Mouse (Mus musculus): ENCODE measurements around the gene Dab2ip. TPM values are rescaled to one million over a fixed set of nuclear protein-coding genes. Genes with fewer than 3 reads are reported as not detected.

Dab2ip gene
- polyA plus RNA-seq, 1 experiment: 28.5 TPM

GRCm38 (mm10) chr2:35588368-35588767 lies 30.3 kb downstream of the Dab2ip start:
- Histone ChIP-seq H3K4me1 (ENCODE audit: control insufficient read depth, insufficient read depth, low read length) (no peaks in the 10 kb centered on the region; the same call in 1 of the 2 replicates), H3K27ac (ENCODE audit: control insufficient read depth, insufficient read depth, low read depth, low read length) (no peak overlapping the region), H3K4me3 (ENCODE audit: control insufficient read depth, low read depth, low read length) (no peak overlapping the region), H3K36me3 (ENCODE audit: control insufficient read depth, insufficient read depth, low read length) (no peaks in the 10 kb centered on the region), H3K27me3 (ENCODE audit: control insufficient read depth, insufficient read depth, low read length) (no peaks in the 10 kb centered on the region)
- TF ChIP-seq CTCF (IDR thresholded peaks at IDR 0.05; ENCODE audit: control insufficient read depth, insufficient read depth, insufficient replicate concordance, low read depth, low read length) (no peak), POLR2A (IDR thresholded peaks at IDR 0.05; ENCODE audit: control insufficient read depth, low read depth, low read length) (no peak)

GRCm38 (mm10) chr2:35589385-35589784 lies 31.3 kb downstream of the Dab2ip start:
- Histone ChIP-seq H3K4me3 (ENCODE audit: control insufficient read depth, low read depth, low read length) (no peak overlapping the region), H3K27ac (ENCODE audit: control insufficient read depth, insufficient read depth, low read depth, low read length) (no peak overlapping the region), H3K36me3 (ENCODE audit: control insufficient read depth, insufficient read depth, low read length) (no peaks in the 10 kb centered on the region), H3K27me3 (ENCODE audit: control insufficient read depth, insufficient read depth, low read length) (no peaks in the 10 kb centered on the region), H3K4me1 (ENCODE audit: control insufficient read depth, insufficient read depth, low read length) (no peaks in the 10 kb centered on the region; the same call in 1 of the 2 replicates)
- no peak for TF ChIP-seq CTCF (IDR thresholded peaks at IDR 0.05; ENCODE audit: control insufficient read depth, insufficient read depth, insufficient replicate concordance, low read depth, low read length)

DNA sequence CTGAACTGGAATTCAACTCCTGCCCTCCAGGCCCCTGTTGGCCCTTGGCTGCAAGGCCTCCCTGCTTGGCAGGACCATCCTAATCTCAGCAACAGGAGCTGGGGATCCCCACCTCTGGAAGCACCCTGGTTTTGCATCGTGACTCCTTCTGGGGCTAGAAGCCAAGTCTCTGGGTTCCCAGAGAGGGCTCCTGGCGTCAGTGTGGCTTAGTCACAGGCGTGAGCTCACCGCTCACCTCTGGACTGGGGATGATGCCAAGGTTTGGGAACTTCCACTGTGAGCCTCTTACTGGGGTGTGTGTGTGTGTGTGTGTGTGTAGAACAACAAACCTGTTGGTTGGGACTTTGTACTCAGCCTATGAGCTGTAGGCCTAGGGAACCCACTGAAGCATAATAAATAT lies 31.7 kb downstream of the Dab2ip start:
- no peaks in the 10 kb centered on the region for H3K36me3 ChIP-seq (ENCODE audit: control insufficient read depth, insufficient read depth, low read length)
- no peaks in the 10 kb centered on the region for H3K27me3 ChIP-seq (ENCODE audit: control insufficient read depth, insufficient read depth, low read length)
- H3K27ac ChIP-seq (ENCODE audit: control insufficient read depth, insufficient read depth, low read depth, low read length): no peak overlapping the region
- H3K4me3 ChIP-seq (ENCODE audit: control insufficient read depth, low read depth, low read length): no peak overlapping the region
- no peak for TF ChIP-seq POLR2A (IDR thresholded peaks at IDR 0.05; ENCODE audit: control insufficient read depth, low read depth, low read length)
- no peak for TF ChIP-seq CTCF (IDR thresholded peaks at IDR 0.05; ENCODE audit: control insufficient read depth, insufficient read depth, insufficient replicate concordance, low read depth, low read length)
- H3K4me1 ChIP-seq (ENCODE audit: control insufficient read depth, insufficient read depth, low read length): no peaks in the 10 kb centered on the region; the same call in 1 of the 2 replicates

DNA sequence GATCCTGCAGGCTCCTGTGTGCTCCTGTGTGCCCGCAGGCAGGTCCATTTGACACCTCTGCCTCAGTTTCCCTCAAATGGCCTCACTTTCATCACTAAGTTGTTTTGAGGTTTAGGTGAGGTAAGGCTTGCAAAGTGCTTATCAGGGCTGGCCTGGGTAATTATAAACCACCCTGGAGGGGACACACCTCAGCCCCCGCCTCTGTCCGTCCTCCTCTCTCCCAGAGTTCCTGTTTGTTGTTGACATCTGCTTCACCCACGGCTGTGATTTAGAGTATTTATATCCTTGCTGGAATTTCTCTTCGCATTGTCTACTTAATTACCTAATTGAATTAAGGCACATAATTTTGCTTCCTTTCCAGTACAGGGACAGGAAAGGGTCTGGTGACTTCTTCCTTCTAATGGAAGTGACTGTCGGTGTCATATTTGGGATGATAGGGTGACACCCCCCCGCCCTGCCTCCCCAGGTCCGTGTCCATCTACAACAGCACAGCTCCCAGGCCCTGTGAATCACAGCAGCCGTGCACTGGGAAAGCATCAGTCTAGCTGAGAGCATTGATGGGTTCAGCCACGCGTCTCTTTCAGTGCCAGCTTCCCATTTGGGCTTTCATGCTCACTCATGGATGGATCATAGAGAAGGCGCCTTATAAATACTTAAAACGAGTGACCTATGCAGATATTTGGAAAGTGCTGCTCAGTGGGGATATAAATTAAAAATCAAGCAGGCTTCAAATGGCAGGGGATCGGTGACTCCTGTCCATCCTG lies 34.1 kb downstream of the Dab2ip start:
- no peaks in the 10 kb centered on the region; the same call in 1 of the 2 replicates for H3K4me1 ChIP-seq (ENCODE audit: control insufficient read depth, insufficient read depth, low read length)
- H3K27ac ChIP-seq (ENCODE audit: control insufficient read depth, insufficient read depth, low read depth, low read length): no peak overlapping the region
- TF ChIP-seq POLR2A (IDR thresholded peaks at IDR 0.05; ENCODE audit: control insufficient read depth, low read depth, low read length): no peak
- TF ChIP-seq CTCF (IDR thresholded peaks at IDR 0.05; ENCODE audit: control insufficient read depth, insufficient read depth, insufficient replicate concordance, low read depth, low read length): no peak

DNA sequence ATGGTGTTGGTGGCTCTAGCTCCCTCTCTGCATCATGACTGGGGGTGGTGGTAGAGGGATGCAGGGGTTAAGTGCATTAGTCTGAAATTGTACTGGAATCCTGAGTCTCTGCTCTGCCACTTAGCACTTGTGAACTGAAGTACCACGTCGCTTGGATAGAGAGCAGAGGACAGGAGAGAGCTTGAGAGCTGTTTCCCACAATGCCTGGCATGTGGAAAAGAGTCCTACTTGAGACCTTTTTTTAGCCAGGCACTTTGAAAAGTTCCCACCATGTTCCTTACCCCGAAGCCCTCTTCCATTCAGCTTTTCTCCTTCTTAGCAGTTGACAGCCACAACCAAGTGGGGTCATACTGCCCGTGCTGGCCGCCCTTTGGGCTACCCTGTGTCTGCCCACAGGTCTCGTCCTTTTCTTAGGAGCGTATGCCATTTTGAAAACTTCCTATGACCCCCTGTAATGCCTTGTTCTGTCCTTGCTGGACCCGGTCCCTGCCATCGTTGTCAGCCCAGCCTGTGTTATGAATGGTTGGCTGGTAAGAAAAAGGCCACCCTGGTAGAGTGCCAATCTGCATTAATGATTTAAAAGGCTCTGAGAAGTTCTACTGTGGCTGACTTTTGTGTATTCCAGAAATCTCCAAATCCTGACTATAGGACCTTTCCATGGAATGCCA lies 34.8 kb downstream of the Dab2ip start:
- TF ChIP-seq CTCF (IDR thresholded peaks at IDR 0.05; ENCODE audit: control insufficient read depth, insufficient read depth, insufficient replicate concordance, low read depth, low read length) (no peak), POLR2A (IDR thresholded peaks at IDR 0.05; ENCODE audit: control insufficient read depth, low read depth, low read length) (no peak)
- Histone ChIP-seq H3K27ac (ENCODE audit: control insufficient read depth, insufficient read depth, low read depth, low read length) (no peak overlapping the region), H3K4me3 (ENCODE audit: control insufficient read depth, low read depth, low read length) (no peak overlapping the region), H3K4me1 (ENCODE audit: control insufficient read depth, insufficient read depth, low read length) (no peaks in the 10 kb centered on the region; the same call in 1 of the 2 replicates), H3K27me3 (ENCODE audit: control insufficient read depth, insufficient read depth, low read length) (no peaks in the 10 kb centered on the region), H3K36me3 (ENCODE audit: control insufficient read depth, insufficient read depth, low read length) (no peaks in the 10 kb centered on the region)

More for the DNA sequence above, 34.1 kb downstream of the Dab2ip start:
- Histone ChIP-seq H3K36me3 (ENCODE audit: control insufficient read depth, insufficient read depth, low read length) (no peaks in the 10 kb centered on the region), H3K4me3 (ENCODE audit: control insufficient read depth, low read depth, low read length) (no peak overlapping the region), H3K27me3 (ENCODE audit: control insufficient read depth, insufficient read depth, low read length) (no peaks in the 10 kb centered on the region)

- H3K27ac ChIP-seq (ENCODE audit: control insufficient read depth, insufficient read depth, low read depth, low read length): no peak overlapping the region
- no peak overlapping the region for H3K4me3 ChIP-seq (ENCODE audit: control insufficient read depth, low read depth, low read length)
- H3K27me3 ChIP-seq (ENCODE audit: control insufficient read depth, insufficient read depth, low read length): no peaks in the 10 kb centered on the region
- no peak for TF ChIP-seq CTCF (IDR thresholded peaks at IDR 0.05; ENCODE audit: control insufficient read depth, insufficient read depth, insufficient replicate concordance, low read depth, low read length)
- TF ChIP-seq POLR2A (IDR thresholded peaks at IDR 0.05; ENCODE audit: control insufficient read depth, low read depth, low read length): no peak
- no peaks in the 10 kb centered on the region for H3K36me3 ChIP-seq (ENCODE audit: control insufficient read depth, insufficient read depth, low read length)
- H3K4me1 ChIP-seq (ENCODE audit: control insufficient read depth, insufficient read depth, low read length): no peaks in the 10 kb centered on the region; the same call in 1 of the 2 replicates
Measured at GRCm38 (mm10) chr2:35593889-35594288, 35.8 kb downstream of the Dab2ip start.

GRCm38 (mm10) chr2:35595102-35595501 lies 37.0 kb downstream of the Dab2ip start:
- Histone ChIP-seq H3K4me3 (ENCODE audit: control insufficient read depth, low read depth, low read length) (no peak overlapping the region), H3K4me1 (ENCODE audit: control insufficient read depth, insufficient read depth, low read length) (no peaks in the 10 kb centered on the region; the same call in 1 of the 2 replicates), H3K27ac (ENCODE audit: control insufficient read depth, insufficient read depth, low read depth, low read length) (no peak overlapping the region), H3K27me3 (ENCODE audit: control insufficient read depth, insufficient read depth, low read length) (no peaks in the 10 kb centered on the region), H3K36me3 (ENCODE audit: control insufficient read depth, insufficient read depth, low read length) (no peaks in the 10 kb centered on the region)
- TF ChIP-seq CTCF (IDR thresholded peaks at IDR 0.05; ENCODE audit: control insufficient read depth, insufficient read depth, insufficient replicate concordance, low read depth, low read length) (no peak), POLR2A (IDR thresholded peaks at IDR 0.05; ENCODE audit: control insufficient read depth, low read depth, low read length) (no peak)

Data from testis, adult 2 months (tissue).